Mouse (Mus musculus) urinary bladder, postnatal 36 days (tissue): ENCODE measurements around the gene Ttc7.

ENCODE experiments used
- DNase-seq, 2 experiments: peaks; one replicate each; pipeline ENCODE4 v3.0.0; 2022; ENCODE audit warnings: low spot score in 2 of 2, mixed read lengths in 1 of 2

The Ttc7 gene

GRCm38 (mm10) chr17:87282706-87283053 is at the start of gene Ttc7:
Ttc7 (plus strand) TSS chr17:87282886.
- DNase-seq = peak; percentile 97 to 99

DNA sequence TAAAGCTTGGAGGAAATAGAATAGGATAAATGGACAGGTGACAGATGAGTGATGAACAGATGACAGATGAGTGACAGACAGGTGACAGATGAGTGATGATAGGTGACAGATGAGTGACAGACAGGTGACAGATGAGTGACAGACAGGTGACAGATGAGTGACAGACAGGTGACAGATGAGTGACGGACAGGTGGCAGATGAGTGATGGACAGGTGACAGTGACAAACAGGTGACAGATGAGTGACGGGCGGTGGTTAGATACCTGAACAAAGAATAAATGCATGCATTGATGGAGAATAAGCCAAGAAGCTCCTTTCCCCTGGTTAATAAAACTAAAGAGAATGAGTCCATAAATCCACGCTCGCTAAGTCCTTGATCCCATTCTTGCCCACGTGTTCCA is 47.7 kb upstream of the Ttc7 start:
- DNase-seq = no peak

- no peak for DNase-seq
Measured at GRCm38 (mm10) chr17:87236725-87237650, 45.7 kb upstream of the Ttc7 start.

DNA sequence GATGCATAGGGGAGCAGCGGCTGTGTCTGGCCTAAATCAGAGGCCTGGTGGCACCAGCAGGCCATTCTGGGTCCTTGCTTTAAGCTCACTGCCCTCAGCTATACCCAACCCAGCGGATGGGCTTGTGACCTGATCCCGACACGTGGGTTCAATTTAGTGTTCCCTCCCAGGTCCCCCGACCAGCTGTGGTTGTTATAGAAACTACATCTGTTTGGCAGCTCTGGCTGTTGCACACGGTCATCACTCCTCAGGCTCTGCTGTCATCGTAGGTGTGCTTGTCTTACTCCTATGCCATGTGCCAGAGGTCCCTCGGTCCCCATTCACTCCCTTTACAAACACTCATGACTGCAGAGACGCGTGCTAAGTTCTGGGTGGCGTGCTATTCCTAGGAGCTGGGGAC is 44.9 kb upstream of the Ttc7 start:
- DNase-seq = no peak

DNA sequence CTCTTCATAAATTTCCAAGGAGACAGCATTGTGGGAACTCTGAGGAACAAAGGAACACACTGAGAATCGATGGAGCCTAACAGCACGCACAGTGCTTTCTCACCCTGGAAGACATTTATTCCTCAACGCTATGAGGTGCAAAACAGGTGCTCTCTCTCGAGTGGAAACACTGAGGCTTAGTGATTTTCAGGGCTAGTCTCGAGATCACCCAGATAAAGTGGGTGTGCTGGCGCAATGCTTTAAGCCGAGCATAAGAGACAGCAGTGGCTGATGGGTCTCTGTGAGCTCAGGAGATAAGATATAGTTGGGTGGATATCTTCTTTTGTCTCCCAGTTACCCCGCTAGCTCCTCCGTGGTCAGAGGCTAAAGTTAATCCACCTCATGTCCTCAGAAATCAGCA is 36.6 kb upstream of the Ttc7 start:
- no peak for DNase-seq

- no peak for DNase-seq
Measured at GRCm38 (mm10) chr17:87254384-87254783, 28.3 kb upstream of the Ttc7 start.

DNA sequence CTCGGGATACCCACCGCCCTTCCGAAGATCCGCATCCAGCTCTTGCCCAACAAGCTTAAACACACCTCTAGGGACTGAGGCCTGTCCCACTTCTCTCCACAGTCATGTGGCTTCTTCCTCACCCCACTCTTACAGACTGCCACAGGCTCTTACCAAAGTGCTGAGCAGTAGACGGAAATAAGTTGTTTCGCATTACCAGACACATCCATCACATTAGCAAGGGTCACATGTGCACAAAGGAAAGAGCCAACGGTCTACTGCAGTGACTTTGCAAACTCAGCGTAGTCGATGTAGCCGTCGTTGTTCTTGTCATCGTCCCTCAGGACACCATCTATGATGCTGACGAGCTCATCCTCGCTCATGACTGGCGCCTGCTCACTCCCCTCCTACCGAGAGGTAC is 27.0 kb upstream of the Ttc7 start:
- DNase-seq = no peak

GRCm38 (mm10) chr17:87263401-87263800 is 19.3 kb upstream of the Ttc7 start:
- no peak for DNase-seq

- no peak for DNase-seq
Measured at GRCm38 (mm10) chr17:87264054-87264830, 18.4 kb upstream of the Ttc7 start.

- DNase-seq = no peak
Measured at GRCm38 (mm10) chr17:87264927-87265791, 17.5 kb upstream of the Ttc7 start.

- peak; percentile 88 to 93 for DNase-seq
Measured at GRCm38 (mm10) chr17:87265792-87266186, 16.9 kb upstream of the Ttc7 start, which contains the start of gene Mcfd2. Mcfd2 (minus strand) TSS chr17:87265935.

- no peak for DNase-seq
Measured at GRCm38 (mm10) chr17:87269454-87269853, 13.2 kb upstream of the Ttc7 start.

DNA sequence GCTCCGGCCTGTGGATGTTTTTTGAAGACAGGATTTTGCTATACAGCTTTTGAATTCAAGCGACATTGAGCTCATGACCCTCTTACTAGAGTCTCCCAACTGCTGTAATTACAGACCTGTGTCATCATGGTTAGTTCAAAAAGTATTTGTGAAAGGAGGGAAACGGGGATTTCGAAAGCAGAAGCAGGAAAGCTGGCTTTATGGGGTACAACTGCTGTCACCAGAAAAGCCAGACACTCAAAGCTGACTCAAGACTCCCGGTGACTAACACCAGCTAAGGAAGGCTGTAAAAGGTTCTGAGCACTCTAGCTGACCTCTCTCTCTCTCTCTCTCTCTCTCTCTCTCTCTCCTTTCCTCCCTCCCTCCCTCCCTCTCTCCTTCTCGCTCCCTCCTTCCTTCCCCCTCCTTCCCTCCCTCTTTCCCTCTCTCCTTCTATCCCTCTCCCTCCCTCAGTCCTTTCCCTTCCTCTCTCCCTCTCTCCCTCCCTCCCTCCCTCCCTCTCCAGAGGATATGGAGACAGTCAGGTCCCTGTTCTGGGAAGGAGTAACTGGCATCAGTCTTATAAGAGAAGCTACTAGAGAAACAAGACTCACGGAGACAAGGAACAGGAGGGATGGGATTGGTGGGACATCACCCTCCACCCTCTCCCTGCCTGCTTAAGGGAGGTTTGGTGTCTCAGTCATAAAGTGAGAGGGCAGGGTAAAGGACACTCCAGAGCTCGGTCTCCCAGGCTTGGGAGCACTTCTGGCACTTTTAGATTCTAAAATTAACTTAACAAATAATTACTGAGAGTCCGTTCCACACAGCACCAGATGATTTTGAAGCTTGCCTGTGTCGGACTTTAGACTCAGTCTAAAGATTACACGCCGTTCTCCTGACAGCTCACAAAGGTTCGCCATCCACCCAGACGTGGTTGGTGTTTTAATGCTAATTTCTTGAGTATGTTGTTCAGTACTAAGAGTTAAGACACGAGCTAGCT is 7.0 kb upstream of the Ttc7 start:
- DNase-seq = no peak

GRCm38 (mm10) chr17:87282007-87282705 is 530 bp upstream of the Ttc7 start:
- DNase-seq = peak; percentile 93 to 94

- peak; percentile 57 to 62 for DNase-seq
Measured at GRCm38 (mm10) chr17:87283055-87283754, 519 bp downstream of the Ttc7 start.

DNA sequence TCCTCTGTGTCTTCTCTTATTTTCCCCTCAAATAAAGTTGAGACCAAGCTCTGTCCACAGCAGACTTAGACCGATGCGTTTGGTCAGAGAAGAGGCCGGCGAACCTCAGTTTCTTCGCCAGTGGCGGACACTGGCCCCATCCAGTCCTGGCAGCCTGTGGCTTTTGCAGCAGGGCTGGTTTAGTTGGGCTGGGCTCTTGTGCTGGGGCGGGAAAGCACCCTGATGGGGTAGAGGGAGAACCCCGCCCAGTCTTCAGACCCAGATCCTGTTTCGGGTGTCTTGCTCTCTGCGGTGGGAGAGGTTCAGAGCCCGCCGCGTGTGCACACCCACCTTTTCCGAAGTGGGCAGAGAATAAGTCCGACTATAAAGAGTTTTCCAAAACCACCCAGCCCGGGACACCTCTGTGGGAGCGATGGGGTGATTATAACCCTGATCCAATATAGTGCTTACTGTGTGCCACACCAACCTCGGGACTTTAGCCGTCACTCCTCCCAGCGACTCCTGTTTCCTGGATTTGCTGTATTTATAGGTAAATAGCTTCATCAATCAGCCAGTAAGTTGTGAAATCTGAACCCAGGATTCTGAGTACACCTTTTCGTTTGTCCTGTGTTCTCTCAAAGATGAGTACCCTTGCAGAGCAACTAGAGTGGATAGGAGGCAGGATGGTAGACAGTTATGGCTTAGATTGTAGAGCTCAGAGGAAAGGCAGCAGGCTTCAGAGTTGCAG is 1.2 kb downstream of the Ttc7 start:
- peak in 1 of 2 experiments; percentile 44 for DNase-seq

DNA sequence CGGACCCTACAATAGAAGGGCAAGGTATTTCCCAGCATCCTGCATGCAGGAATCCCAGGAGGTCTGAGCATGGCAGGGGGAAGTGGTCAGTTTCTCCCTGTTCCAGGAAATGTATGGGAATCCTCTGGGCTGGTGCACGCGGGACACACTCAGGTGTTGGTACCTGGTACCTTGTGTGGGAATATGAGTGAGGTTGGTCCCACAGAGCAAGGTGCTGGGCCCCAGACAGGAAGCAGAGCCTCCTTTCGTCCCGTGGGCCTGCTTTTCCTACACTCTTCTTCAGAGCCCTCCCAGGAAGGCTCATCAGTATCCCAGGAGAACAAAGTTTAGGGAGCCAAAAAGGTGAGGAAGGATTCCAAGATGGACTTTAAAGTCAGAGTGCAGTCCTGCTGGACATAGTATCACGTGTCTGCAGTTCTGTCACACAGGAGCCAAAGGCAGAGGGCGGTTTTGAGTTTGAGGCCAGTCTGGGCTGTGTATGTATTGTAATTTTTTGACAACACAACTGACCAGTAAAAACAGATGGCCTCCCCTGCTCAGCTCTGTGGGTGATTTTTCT is 1.9 kb downstream of the Ttc7 start:
- no peak for DNase-seq

- DNase-seq = no peak
Measured at GRCm38 (mm10) chr17:87285731-87286465, 3.2 kb downstream of the Ttc7 start.
